Mouse (Mus musculus) Patski (cell line): ENCODE data around the gene Ephb2. TPM values are rescaled to one million over a fixed set of nuclear protein-coding genes. Genes with fewer than 3 reads are reported as not detected.

Source experiments
- ATAC-seq: fragments of 100-300 bp; one replicate; pipeline ENCODE4 v1.8.0; 2021
- CTCF ChIA-PET: fragments of 350-600 bp; sonication (Branson Sonifier 250); formaldehyde crosslinking; loops from one replicate; lab custom pipeline; 2022; ENCODE audit warnings: inconsistent platforms; lab: Charles Lee
- POLR2A ChIA-PET: fragments of 350-600 bp; sonication (Branson Sonifier 250); formaldehyde crosslinking; loops from one replicate; lab custom pipeline; 2022; ENCODE audit warnings: antibody characterized with exemption, inconsistent platforms; lab: Charles Lee
- DNase-seq: peaks from one replicate; pipeline ENCODE4 v3.0.0-alpha.2; 2011; ENCODE audit warnings: low read depth, low spot score
- H3K27me3 ChIP-seq: fragments of 371-371 bp; one replicate; pipeline ENCODE4 v1.5.1; 2021
- CTCF ChIP-seq: fragments of 100-300 bp; IDR thresholded peaks from one replicate; pipeline ENCODE4 v1.5.1; 2021
- in situ Hi-C: fragments of 300-500 bp; cut with MboI; formaldehyde crosslinking; loops from 3 replicates; pipeline ENCODE4 v1.11.1; 2018; ENCODE audit warnings: low pct_unique_long_range_greater_than_20kb, mixed read lengths
- polyA plus RNA-seq: library from polyadenylated mRNA; unstranded; gene quantifications from one replicate; pipeline ENCODE4 v1.2.3, GENCODE M21; 2021

Ephb2 gene
- polyA plus RNA-seq, 1 experiment from 2014 or later: 2.3 TPM

DNA sequence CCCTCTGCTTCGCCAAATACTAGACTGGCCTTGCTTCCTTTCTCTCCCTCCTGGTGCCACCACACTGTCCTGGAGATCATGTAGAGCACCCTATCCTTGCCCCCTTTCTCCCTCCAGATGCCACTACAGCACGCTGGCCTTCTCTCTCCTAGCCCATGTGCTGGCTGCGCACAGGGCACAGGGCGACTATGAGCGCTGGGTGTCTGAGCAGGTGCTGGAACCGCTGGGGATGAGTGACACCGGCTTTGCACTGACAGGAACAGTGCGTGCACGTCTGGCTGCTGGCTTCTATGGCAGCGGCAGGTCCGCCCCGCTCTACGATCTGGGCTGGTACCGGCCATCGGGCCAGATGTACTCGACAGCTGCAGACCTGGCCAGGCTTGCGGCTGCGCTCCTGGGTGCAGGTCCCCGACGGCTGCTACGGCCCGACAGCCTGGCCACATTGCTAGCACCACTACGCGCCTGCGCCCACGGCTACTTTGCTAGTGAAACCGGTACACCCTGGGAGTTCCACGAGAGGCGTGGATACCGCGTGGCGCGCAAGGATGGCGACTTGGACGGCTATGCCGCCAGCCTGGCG is 198.7 kb downstream of the Ephb2 start:
- no peak for TF ChIP-seq CTCF
- peaks cover 5% of the 10 kb centered on the region for H3K27me3 ChIP-seq
- ATAC-seq (no peak), DNase-seq (no peak)
- CTCF ChIA-PET: no interaction called here
- POLR2A ChIA-PET: no interaction called here
- in situ Hi-C loops: no loop called here

DNA sequence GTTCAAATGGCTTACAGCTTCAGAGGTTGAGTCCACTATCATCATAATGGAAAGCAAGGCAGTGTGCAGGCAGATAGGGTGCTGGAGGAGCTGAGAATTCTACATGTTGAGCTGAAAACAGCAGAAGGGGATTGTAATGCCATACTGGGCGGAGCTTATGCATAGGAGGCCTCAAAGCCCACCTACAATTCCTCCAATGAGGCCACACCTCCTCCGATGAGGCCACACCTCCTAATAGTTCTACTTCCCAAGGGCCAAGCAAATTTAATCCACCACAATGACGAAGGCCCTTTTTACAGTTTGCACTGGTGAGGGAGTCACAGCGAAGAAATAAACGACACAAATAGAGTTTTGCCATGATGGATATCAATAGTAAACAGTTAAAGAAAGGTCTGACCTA is 199.3 kb downstream of the Ephb2 start:
- no peak for DNase-seq
- POLR2A ChIA-PET: no interaction called here

DNA sequence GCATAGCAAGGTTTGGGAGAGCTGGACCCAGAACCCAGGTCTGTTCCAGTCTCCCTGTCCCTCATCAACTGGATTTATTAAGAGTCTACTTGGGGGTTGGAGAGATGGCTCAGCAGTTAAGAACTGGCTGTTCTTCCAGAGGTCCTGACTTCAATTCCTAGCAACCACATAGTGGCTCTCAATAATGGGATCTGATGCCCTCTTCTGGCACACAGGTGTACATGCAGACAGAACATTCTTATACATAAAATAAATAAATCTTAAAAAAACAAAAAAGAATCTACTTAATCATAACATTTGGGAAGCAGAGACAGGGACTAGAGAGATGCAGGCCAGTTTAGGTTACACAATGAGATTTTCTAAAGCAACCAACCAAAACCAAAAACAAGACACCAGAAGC is 199.8 kb downstream of the Ephb2 start:
- CTCF ChIA-PET: no interaction called here
- ATAC-seq (no peak), DNase-seq (no peak)
- no peak for TF ChIP-seq CTCF
- in situ Hi-C loops: no loop called here
- peaks cover 5% of the 10 kb centered on the region for H3K27me3 ChIP-seq
- POLR2A ChIA-PET: no interaction called here

More for the DNA sequence above, 199.3 kb downstream of the Ephb2 start:
- TF ChIP-seq CTCF: no peak
- in situ Hi-C loops: no loop called here
- CTCF ChIA-PET: no interaction called here
- no peak for ATAC-seq
- H3K27me3 ChIP-seq: peaks cover 5% of the 10 kb centered on the region

DNA sequence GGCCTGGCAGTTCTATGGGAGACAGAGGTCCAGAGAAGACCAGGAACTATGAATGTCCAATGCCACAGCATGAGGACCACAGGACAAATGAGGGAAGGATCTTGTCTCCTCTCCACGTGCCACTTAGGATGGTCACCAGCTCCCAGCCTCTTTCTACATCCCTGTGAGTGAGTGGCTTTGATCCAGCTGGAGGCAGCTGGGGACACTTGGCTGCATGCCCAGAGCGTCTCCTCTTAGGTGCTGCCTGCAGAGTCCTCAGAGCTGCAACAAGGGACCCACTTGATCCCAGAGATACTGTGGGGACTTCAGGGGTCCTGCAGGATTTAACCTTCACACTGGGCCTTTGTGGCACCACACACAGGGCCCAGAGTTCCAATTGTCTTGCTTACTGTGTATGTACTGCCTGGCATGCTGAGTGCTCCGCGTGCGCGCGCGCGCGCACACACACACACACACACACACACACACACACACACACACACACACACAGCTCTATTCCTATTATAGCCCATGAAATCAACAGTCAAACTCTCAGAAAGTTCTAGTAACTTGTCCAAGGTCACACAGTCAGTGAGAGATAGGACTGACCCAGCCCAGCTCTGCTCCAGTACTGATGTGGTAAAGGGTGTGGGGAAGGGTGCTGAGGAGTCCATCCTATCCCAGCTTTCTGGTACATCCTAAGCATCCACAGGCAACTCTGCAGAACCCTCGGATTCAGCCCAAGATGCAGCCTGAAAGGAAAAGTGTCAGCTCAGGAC is 204.4 kb downstream of the Ephb2 start:
- ATAC-seq (no peak), DNase-seq (no peak)
- in situ Hi-C loops: no loop called here
- no peaks in the 10 kb centered on the region for H3K27me3 ChIP-seq
- no peak for TF ChIP-seq CTCF
- CTCF ChIA-PET: no interaction called here
- POLR2A ChIA-PET: no interaction called here

DNA sequence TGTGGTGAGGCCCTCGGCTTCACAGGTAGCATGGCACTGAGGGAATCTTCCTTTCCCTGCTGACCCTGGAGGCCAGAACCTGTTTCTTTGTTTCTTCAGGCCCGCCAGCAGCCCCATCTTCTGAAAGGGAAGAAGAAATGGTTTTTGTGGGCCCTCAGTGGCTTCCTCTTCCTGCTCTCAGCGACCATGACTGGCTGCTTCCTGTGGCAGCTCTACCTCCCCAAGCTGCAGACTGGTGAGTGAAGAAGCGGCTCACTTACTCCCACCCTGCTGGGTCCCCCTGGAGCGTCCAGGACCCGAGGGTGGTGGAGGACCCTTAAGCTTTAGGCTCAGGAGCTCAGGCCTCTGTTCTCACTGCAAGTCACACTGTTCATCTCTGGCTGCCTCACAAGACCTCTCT is 209.2 kb downstream of the Ephb2 start:
- no peak for DNase-seq
- ATAC-seq: no peak
- TF ChIP-seq CTCF: no peak
- in situ Hi-C loops: loop anchor here (10.0 kb wide), 1 partner anchor 262 kb away; no protein-coding TSS in a partner anchor
- ChIA-PET CTCF (interaction anchor here (0.7 kb wide), 1 partner anchor 9 kb away, joined by 3 read pairs; no protein-coding TSS in a partner anchor), POLR2A (no interaction called here)
- H3K27me3 ChIP-seq: no peaks in the 10 kb centered on the region

DNA sequence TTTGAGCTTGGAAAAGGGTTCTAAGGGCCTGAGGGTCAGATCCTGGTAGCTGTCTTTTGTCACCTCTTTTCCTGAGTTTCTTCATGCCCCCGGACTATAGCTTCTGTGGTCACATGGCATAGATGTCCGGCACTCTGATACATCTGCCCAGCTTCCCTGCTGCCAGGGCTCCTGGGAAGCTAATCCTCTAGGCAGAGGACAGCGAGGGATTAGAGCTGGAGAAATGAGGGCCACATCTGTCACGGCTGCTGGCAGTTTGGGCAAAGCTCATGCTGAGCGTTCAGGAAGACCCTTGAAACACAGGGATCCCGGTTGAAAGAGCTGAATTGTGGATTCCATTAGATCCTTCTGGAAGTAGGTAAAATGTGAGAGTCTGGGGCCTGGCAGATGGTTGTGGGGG is 213.4 kb downstream of the Ephb2 start, which contains the start of gene Lactbl1:
Lactbl1 (plus strand) TSS at position 234 of the 400 bp plus-strand sequence.
- no peak for TF ChIP-seq CTCF
- POLR2A ChIA-PET: no interaction called here
- ATAC-seq: no peak
- CTCF ChIA-PET: interaction anchor here (1.2 to 1.4 kb wide), 2 partner anchors 198 to 348 kb away, joined by 3 read pairs; no protein-coding TSS in a partner anchor
- no peaks in the 10 kb centered on the region for H3K27me3 ChIP-seq
- in situ Hi-C loops: loop anchor here (5.0 to 10.0 kb wide), 3 partner anchors 170 to 365 kb away; no protein-coding TSS in a partner anchor
- DNase-seq: no peak

DNA sequence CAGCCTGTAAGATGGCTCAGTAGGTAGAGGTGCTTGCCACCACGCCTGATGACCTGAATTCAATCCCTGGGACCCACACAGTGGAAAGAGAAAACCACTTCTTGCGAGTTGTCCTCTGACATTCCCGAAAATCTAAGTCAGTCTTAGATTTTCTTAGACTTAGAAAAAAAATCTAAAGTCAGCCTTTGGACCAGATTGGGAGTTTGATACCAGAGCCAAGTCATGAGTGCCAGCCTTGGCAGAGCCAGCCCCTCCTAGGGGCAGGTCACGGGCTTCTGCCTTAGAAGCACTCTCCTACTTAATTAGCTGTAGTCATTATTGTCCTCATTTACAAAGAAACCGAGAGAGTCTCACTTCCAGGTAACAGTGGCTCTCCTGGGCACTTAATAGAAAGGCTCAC is 213.8 kb downstream of the Ephb2 start:
- no peak for DNase-seq
- in situ Hi-C loops: loop anchor here (5.0 to 10.0 kb wide), 3 partner anchors 170 to 365 kb away; no protein-coding TSS in a partner anchor
- ATAC-seq: no peak
- TF ChIP-seq CTCF: no peak
- H3K27me3 ChIP-seq: no peaks in the 10 kb centered on the region
- ChIA-PET POLR2A (interaction anchor here (0.6 kb wide), 1 partner anchor 298 kb away, joined by 3 read pairs; no protein-coding TSS in a partner anchor), CTCF (interaction anchor here (1.0 to 1.7 kb wide), 4 partner anchors 10 to 347 kb away, joined by 3 to 6 read pairs (median 3); no protein-coding TSS in a partner anchor)

DNA sequence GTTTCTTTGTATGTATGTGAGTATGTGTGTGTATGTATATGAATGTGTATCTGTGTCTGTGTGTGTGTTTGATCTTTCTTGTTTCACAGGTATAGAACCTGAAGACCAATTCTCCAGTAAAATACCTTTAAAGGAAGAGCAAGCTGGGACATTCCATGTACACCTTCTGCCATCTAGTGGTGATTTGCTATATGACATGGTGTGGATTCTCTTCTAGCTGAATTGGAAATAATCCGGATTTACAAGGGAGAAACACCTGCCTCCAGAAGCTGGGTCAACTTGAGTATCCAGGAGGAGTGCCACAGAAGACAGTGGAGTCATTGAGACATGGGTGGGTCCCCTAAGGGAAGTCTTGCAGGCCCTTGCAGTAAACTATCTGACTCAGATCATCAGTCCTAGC is 214.5 kb downstream of the Ephb2 start:
- DNase-seq (no peak), ATAC-seq (no peak)
- TF ChIP-seq CTCF: peak; percentile 60
- in situ Hi-C loops: loop anchor here (5.0 to 10.0 kb wide), 3 partner anchors 169 to 364 kb away; no protein-coding TSS in a partner anchor
- POLR2A ChIA-PET: interaction anchor here (0.6 kb wide), 1 partner anchor 297 kb away, joined by 3 read pairs; no protein-coding TSS in a partner anchor
- H3K27me3 ChIP-seq: no peaks in the 10 kb centered on the region
- CTCF ChIA-PET: interaction anchor here (1.0 to 1.7 kb wide), 2 partner anchors 10 to 166 kb away, joined by 3 to 6 read pairs; no protein-coding TSS in a partner anchor

DNA sequence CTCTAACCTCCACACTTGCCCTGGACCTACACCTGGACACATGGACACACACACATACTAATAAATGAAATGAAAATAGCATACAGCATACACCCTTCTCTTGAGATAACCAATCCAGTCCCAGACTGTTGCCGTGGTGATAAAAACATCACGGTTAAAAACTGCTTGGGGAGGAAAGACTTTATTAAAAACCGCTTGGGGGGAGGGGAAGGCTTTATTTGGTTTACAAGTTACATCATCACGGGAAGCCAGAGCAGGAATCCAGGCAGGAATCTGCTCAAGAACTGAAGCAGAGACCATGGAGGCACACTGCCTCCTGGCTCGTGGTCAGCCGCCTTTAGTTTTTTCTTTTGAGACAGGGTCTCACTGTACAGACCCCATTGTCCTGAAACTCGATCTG is 222.1 kb downstream of the Ephb2 start:
- DNase-seq (no peak), ATAC-seq (no peak)
- CTCF ChIA-PET: no interaction called here
- in situ Hi-C loops: no loop called here
- no peaks in the 10 kb centered on the region for H3K27me3 ChIP-seq
- TF ChIP-seq CTCF: no peak
- POLR2A ChIA-PET: interaction anchor here (0.6 kb wide), 1 partner anchor 340 kb away, joined by 5 read pairs; no protein-coding TSS in a partner anchor

DNA sequence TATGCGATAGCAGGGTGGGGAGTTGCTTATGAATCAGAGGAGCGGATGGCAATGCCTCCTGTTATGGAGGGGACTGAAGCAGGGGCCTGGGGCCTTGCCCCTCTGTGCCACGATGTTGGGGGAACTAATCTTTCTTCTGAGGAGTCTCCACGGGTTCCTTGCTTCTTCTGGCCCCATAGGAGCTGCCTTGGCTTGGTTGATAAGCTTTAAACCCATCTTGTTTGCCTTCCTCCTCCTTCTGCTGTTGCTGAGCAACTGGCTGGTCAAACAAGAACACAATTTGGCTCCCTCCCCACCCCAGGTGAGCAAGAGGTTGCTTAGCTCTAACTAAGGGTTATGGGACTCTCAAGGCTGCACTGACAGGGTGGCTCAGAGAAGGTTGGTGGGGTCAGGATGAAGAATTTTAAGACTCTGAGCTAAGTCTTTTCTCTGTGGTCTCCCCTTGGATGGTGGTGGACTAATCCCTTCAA is 225.4 kb downstream of the Ephb2 start, which contains the start of gene Tex46:
Tex46 (plus strand) TSS at position 51 of the 470 bp plus-strand sequence.
- no peak for TF ChIP-seq CTCF
- DNase-seq (no peak), ATAC-seq (no peak)
- ChIA-PET CTCF (no interaction called here), POLR2A (no interaction called here)
- H3K27me3 ChIP-seq: no peaks in the 10 kb centered on the region
- in situ Hi-C loops: no loop called here
